Mouse (Mus musculus): ENCODE measurements around the gene Tmem239.
"Not testable (repeated sequence)": the region's sequence is repeated elsewhere in the genome, so short reads cannot be mapped to it uniquely, and the experiment has no call there.

Gene Tmem239

DNA sequence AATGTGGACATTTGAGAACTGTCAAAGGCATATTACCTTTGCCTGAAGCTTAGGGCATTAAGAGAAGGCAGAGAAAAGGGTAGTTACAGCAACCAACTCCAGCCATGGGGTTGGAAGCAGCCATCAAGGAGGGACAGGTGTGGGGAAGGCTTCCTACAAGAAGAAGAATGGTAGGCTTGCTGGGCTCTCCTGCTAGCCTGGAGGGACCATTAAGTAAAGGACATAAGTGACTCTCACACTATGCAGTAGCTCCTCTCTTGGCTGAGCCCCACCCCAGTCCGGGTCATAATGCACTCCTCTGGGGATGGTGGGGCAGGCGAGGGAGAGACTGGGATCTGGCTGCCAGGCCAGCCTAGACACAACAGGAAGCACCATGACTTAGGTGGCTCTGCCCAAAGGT lies at the start of gene Tmem239:
Gene Tmem239, plus strand, starts transcription at position 301 of the 400 bp plus-strand sequence.
- no peak for DNase-seq

DNA sequence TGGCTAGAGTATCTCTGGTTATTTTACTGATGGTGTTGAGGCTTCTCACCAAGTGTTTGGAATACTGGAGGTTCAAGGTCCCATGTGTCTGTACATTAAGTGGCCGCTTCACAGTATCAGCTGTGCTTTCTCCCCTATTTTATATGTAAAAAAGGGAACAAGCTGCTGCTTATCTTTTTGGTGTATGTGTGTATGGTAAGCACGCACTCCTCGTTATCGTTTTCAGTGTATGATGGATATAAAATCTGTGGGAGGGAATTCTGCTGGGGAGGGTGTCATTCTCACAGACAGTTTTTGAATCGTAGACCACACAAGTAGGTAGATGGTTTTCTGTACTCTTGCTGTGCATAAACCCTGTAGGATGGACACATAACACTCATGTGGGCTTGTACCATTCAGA lies 48.7 kb upstream of the Tmem239 start:
- no peak for DNase-seq

DNA sequence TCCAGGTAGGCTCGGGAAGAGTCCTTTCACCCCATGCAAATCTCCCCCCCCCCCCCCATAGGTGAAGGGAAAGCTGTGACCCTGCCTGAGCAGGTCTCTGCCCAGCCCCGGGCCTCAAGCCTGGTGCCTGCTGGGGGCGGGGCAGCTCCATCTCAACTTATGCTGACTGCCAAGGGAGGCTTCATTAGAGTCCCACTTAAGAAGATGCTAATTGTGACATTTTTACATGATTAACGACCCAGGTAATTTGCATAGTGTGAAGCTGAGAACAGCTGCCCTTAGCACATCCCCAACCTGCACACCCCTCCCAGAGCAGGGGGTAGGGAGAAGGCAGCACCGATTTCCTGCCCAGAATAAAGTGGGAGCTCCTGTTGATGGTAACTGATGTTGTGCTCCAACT lies 47.4 kb upstream of the Tmem239 start:
- no peak for DNase-seq

DNA sequence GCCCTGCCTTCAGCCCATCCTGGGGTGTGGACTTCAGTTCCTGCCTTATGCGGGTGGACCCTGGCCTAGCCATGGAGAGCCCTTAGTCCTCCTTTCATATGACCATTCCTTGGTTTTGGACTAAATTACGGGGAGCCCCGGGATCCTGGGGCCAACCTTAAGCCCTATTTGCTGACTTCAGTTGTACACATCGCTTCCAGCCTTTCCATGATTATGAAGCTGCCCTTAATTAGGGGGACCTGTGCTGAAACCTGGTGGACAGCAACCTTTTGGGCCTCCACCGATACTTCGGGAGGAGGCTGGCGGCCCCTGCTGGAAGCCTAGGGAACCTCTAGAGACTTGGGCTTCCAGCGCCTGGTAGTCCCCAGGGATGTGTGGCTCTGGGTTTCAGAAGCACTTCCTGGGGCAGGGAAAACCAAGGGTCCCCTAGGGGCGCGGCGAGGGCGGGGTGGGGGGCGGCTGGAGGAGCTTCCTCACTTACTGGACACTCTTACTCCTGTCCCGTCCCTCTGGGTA lies 43.7 kb upstream of the Tmem239 start:
- peak; percentile 35 for DNase-seq

DNA sequence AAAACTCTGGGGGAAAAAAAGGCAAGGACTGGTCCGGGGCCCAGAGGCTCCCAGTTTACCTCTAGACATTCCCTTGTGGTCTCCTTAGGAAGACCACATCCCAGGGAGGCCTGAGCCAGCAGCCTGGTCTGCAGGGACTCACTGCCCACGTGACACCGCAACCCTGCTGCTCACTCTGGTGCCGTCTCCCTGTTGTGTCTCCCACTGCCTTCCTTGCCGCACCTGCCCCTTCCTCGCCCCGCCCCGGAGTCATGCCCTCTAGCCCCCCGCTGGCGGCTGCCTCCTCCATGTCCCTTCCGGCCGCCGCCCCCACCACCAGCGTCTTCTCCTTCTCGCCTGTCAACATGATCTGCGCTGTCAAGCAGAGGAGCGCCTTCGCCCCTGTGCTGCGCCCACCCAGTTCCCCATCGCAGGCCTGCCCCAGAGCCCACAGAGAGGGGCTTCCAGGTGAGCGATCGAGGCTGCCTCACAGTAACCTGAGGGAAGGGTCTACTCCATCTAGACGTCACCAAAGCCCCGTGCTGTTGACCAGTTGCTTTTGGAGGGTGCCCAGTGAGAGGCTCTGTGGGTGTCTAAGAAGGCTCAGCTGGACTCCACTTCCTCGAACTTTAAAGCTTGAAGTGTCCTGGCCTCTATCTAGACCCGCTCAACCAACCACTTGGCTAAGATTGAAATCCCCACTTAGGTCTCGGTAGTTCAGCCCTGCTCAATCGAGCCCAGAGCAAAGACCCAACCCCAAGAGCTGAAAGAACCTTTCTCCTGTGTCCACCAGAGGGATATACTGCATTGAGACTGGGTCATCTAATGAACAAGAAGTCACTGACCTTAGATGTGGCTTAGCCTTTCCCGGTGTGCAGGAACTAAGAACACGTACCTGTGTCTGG lies 40.8 kb upstream of the Tmem239 start:
- DNase-seq = no peak

DNA sequence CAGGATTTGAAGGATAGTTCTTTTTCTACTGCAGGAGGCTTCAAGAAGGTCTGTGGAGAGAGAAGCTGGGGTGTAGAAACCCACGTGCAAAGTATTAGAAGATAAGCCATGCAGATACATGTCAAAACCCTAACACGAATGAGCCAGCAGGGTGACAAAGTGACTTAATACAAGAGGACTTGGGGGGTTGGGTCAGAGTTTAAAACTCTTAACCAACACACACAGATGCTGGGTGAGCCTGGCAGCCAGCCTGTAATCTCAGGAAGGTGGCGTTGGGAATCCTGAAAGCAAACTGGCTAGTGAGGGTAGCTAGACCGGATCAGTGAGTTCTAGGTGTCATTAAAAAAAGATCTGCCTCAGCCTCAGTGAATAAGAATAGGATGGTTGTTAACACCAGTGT lies 38.9 kb upstream of the Tmem239 start:
- peak; percentile 30 for DNase-seq

DNA sequence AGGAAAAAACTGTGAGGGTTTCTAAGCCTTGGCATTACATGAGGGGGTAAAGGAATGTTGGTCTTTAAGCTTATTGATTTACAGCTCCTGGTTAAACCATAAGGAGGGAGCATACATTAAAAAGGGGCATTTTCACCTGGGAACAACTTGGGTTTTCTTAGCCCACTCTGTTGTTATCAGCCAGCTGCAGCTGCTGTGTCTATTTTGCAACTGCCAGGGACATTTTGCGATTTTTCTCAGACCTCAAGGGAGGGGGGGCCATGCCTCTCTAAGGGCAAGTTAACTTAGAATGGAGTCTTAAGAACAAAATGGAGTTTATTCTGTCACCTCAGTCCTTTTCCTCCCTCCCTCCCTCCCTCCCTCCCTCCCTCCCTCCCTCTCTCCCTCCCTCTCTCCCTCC lies 33.3 kb upstream of the Tmem239 start:
- DNase-seq = not testable (repeated sequence)

DNA sequence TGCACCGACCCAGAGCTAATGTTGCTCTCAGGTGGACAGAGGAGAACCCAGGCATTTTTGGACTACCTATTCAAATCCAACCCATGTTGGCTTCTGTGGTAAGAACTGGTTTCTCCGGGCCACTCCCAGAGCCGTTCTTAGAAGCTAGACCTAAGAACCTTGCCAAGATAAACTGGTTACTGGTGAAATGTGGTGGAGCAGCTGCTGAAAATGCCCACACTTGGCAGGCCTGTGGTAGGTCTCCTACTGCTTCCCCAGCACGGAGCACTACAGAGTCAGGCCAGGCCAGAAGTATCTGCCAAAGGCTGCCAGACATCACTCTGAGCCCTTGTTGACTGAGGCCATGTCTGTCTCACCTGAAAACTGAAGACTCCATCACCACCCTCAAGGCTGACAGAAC lies 31.3 kb upstream of the Tmem239 start:
- peak; percentile 30 for DNase-seq

DNA sequence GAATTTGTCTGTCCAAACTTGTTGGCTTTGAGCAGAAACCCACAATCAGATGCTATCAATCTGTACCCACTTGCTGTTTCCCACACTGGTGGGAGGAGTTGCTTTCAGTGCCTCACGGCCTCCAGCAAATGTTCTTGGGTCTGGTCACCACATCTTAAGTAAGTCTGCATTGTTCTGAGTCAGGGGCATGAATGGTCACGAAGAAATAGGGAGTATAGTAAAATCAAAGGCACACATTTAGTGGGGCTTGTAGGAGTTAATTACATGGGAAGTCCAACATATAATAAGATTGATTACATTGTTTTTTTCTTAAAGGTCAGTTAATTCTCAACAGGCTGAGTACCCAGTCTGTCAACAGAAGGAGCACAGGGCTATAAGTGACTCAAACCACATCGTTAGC lies 23.1 kb upstream of the Tmem239 start:
- DNase-seq = no peak

DNA sequence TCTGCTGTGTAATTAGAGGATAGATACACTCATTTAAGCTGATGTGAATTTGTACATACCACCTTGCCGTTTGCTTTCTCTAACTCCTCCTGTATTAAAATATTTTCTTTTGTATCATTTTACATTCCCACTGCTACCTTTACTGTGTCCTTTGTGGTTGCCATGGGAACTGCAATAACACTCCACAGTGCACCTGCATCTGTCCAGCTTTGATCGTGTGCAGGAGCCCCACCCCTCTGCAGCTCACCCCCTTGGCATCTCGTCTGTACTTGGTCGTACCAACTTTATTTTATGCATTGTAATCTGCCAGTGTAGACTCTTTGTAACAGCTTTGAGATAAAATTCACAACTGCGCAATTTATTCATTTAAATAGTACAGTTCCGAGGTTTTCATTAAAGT lies 22.4 kb upstream of the Tmem239 start:
- DNase-seq = no peak

DNA sequence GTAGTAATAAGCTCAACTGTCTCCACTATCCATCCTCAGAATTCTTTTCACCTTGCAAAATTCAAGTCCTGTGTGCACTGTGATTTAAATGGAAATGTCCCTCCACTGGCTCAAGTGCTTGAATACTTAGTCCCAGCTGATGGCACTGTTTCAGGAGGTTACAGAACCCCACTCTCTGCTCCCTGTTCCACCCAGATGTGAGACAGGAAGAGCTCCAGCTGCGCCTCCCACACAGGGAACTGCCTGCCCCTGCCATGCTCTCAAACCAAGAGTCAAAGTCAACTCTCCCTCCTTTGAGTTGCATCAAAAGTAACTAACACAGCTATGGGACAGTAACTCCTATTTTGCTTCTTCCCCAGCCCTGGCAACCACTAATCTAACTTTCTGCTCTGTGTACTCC lies 20.1 kb upstream of the Tmem239 start:
- peak; percentile 45 for DNase-seq

DNA sequence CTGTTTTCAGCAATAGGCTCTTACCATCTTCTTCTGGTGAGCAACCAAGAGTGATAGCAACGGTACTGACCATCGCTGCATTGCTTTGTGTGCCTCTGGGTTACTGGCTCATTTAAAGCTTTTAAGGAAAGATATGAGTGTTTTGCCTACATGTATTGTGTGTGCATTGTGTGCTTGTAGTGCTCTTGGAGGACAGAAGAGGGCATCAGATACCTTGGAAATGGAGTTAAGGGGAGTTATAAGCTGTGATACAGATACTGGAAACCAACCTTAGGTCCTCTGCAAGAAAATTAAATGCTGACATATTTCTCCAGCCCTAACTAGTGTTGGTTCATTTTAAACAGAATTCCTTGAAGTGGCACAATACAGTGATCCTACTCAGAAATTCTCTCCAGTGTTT lies 17.5 kb upstream of the Tmem239 start:
- DNase-seq = peak; percentile 12

DNA sequence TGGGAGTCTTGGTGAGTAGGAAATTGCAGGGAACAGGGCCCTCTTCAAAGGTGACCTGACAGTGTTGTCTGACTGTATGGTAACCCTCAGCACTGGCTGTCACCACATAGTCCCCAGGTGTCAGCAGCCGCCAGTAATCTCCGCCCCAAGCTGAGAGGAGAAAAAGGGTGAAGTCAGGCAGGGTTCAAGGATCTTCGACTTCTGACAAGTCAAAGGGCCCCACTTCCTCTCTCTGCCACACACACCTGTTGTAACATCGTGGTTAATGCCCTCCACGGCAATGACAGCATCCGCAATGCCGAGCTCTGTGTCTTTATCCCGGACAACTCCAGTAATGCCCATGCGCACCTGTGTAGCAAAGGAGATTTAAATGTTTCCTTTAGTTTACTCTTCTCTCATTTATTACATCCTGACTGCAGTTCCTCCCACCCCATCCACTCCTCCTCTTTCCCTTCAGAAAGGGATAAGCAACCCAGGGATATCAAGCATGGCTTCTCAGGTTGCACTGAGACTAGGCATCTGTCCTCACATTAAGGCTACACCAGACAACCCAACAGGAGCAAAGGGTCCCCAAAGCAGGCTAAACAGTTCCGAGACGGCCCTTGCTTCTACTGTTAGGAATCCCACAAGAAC lies 15.2 kb upstream of the Tmem239 start:
- no peak for DNase-seq

DNA sequence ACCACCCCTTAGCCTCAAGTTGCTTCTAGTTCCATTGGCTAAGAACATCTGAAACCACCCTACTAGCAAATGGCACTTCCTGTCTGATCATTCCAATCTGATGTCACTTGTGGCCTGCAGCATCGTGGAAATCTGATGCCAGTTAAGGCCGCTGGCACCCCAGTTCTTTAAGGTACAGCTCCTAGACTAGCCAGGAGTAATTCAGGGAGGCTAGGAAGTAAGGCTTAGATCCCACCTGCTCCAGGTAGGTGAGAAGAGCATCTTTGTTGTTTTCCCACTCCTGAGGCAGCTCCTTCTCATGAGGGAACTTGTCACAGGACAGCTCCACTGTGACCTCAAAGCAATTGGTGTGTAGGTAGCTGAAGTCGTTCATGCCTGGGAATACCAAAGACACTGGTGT lies 13.4 kb upstream of the Tmem239 start:
- no peak for DNase-seq

DNA sequence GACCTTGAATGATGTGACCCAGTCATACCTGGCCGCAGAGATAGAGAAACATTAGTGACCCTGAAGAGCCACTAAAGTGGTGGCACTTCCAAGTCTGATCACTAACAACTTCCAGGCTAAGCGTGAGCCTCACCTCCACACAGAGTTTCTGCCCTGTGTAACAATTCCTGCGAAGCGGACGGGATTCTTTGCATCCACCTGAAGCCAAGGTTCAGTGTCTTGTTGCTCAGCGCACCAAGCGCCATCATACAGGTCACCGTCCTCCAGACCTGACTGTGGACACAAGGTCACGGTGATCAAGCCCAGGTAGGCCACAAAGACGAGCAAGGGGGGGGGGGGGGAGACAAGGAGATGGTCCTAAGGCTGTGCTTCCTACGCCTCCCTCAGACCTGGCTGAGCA lies 10.6 kb upstream of the Tmem239 start:
- no peak for DNase-seq

DNA sequence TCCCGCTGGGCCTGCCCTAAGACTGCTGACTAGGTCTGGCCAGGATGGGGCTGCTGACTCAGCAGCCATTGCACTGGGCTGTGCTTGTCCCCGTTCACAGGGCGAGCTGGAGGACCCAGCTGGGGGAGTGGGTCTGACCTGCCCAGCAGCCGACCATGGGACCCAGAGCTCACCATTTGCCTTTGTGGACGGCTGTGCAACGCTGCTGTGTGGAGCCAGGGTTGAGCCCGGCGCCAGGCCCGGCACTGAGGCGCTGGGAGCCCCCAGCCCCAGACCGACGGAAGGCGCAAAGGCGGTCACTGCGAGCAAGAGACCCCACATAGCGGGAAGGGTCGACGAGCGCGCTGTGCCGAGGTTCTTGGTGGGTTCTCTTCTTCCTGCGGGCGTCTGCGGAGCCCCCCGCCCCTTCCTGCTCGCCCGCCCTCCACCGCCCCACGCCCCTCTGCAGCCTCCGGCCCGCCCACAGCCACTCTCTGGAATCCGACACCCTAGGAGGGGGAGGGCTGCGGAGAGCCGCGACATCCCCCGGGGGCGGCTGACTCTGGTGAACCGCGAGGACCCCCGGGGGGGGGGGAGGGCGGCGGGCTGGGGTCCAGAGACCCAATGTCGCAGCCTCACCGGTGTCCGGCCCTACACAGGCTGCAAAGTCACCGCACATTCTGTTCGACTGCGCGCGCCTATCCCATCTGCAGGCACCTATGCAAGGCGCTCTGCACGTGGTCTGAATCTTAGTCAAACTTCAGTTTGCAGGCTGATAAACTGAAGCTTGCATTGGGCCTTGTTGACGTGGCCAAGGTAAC lies 8.9 kb upstream of the Tmem239 start, which contains the start of gene Cpxm1:
Gene Cpxm1, minus strand, starts transcription at position 389 of the 800 bp plus-strand sequence.
- no peak for DNase-seq

DNA sequence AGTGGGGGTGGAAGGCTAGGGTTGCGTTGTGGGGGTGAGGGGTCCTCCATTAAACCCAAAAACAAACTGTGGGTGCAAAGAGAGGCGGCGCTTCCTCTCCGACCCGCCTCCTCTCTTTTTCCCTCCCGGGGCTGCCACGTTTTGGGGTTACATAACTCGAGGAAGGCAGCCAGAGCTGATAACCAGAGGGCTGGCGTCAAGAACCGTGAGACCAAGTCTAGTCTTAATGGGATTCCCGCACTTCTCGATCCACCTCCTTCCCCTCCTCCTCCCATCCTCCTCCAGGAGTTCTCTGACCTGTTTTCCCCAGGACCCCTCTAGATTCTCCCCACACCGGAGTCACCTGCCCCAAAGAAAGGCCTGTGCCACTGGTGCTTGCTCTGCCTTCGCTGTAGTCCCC lies 8.2 kb upstream of the Tmem239 start:
- DNase-seq = peak; percentile 38

DNA sequence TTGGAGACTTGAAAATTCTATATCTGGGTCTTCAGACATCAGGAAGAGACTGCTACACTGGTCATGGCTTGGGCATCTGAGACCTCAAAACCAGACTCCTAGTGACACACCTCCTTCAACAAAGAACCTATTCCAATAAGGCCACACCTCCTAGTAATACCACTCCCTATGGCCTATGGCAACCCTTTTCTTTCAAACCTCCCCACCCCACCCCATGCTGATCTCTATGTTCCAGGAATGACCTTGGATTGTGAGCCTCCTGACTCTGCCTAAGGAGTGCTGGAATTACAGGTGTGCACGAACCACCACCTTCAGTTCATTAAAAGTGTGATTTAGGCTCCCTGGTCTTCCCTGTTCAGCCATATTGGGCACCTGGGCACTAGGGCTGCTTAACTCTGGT lies 6.2 kb upstream of the Tmem239 start:
- no peak for DNase-seq

DNA sequence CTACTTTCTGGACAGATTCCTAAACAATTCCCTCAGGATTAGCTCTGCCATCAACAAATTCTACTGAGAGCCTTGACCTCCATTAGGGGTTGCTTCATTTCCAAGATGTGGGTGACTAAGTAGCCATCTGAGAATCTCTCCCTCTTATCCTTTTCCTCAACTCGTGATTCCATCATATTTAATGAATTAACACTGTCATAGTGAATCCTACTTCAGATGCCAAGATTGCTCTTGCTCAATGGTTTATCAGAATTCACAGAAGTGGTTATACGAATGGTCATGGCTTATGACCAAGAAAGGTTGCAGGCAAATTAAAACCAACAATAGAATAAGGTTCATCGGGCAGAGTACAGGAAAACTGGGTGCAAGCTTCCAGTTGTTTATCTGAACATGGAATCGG lies 4.4 kb upstream of the Tmem239 start:
- DNase-seq = no peak

DNA sequence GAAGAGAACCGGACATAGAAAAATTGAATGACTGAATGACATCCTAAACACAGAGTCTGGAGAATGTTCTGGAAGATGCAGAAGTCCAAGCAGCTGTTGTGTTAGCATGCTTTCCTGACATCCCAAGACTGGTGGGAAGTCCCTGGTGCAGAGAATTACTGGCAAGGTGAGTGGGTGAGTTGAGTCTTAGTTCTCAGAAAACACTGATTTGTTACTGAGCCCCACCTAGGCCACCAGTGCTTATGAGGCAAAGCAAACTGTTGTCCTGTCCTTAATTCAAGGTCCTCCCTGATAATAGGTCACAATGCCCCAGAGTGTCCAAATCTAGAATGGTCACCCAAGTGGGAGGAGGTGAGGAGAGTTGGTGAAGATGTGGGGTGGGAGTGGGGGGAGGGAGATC lies 1.3 kb upstream of the Tmem239 start, which contains the start of the genes Gm28372 and 1700020A23Rik:
Gene Gm28372, plus strand, starts transcription at position 301 of the 400 bp plus-strand sequence.
Gene 1700020A23Rik, plus strand, starts transcription at position 321 of the 400 bp plus-strand sequence.
- DNase-seq = no peak

DNA sequence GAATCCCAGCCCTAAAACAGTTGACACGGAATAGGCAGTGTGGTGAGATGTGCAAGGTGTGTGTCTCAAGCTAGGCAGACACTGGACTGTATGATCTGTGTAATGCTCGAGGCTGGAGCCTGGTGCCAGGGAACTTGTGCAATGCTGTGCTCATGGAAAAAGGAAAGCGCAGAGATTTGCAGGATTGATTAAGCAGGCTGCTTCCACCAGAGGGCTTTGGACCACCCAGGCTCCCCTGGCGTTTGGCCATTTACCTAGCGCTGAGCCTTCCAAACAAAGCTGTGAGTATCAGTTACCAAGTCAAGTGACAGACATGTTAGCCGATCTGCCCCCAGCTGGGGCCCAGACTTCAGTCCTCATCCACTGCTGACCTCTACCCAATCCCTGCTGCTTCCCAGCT lies 1.9 kb downstream of the Tmem239 start:
- no peak for DNase-seq

DNA sequence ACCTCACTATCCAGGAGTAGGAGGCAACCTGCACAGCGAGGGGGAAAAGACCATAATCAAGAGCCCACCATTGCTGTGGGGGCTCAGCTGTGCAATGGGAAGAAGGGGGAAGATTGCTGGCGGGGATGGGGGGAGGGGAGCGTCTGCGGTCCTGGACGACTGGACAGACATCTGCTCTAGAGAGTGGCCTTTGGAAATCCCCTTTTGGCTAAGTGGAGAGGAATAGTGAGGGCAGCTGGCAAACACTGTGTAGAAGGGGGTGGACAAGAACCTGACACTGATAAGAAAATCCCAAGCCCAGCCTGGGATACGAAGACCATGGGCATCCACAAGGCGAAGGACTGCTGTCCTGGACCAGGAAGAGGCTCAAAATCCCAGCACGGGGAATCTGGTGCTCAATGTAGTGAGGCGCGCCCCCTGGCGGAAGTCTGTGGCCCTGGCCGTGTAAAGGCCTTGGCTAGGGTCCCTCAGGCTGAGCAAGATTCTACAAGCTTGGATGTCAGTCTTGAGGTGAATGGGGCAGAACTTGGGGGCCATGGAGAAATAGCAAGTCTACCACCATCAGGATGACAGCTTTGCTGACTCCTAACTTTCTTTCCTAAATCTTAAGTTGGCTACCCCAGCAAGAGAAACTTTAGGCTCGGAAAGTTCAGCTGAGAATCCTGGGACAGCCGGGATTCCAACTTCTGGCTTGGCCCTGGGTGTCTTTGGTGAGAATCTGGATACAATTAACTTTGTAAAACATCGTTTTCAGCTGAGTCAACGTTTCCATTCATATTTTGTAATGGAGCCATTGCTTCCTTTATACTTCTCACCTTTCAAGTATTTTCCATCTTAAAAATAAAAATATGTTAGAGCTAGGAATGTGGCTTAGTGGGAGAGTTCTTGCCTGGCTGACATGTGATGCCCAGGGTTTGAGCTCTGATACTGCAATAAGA lies 5.5 kb downstream of the Tmem239 start:
- DNase-seq = peak; percentile 92

All from lung, postnatal 36 days (tissue).